Mouse (Mus musculus): Measurements from ENCODE around the gene 2010003K11Rik.

DNA sequence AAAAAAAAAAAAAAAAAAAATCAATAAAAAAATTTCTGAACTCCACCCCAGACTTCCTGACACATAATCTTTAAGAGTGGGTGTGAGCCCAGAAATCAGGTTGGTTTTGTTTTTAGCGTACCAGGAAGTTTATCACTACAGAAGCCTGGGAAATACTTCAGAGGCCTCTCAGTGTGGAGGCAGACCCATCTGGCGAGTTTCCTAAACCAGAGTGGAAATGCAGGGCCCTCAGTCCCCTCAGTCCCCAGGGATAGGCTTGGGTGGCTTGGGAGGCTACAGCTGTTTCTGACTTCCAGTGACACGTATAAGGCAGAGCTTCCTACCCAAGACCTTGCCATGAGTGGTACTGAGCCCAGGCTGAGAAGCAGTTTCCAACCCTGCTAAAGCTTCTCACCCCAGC, 9.4 kb upstream of the 2010003K11Rik start:
- no peak for TF ChIP-seq MAX (IDR thresholded peaks at IDR 0.05)
- no peak for TF ChIP-seq CTCF (IDR thresholded peaks at IDR 0.05; ENCODE audit: control insufficient read depth, insufficient read depth, insufficient read length)
- no peak for TF ChIP-seq USF1 (IDR thresholded peaks at IDR 0.05; ENCODE audit: low read depth)
- TF ChIP-seq CEBPB (IDR thresholded peaks at IDR 0.05; ENCODE audit: low read depth): no peak
- TF ChIP-seq FOSL1 (IDR thresholded peaks at IDR 0.05; ENCODE audit: insufficient read depth, low read length, poor library complexity, severe bottlenecking): no peak
- TF ChIP-seq MYOG (IDR thresholded peaks at IDR 0.05; ENCODE audit: control insufficient read depth, extremely low read depth, insufficient read length): no peak
